Mouse (Mus musculus) lung, embryonic 14.5 days (tissue): ENCODE measurements at regions not wholly inside any gene's neighbourhood (a gene's known extent, or its start where the extent isn't known, plus 50 kb on each side); places are given as distances from the start of the nearest gene placed in this dataset.

Source experiments
- ATAC-seq: fragments of 200-750 bp; cut with Nextera tagmentation; 2 replicates; pipeline ENCODE4 v1.8.0; 2017; ENCODE audit warnings: mild to moderate bottlenecking, moderate TSS enrichment, moderate library complexity; ENCODE audit not compliant: insufficient read depth
- DNase-seq: peaks from one replicate; pipeline ENCODE4 v3.0.0-alpha.2; 2015
- H3K27ac ChIP-seq: fragments of 300-500 bp; sonication (generic); 2 replicates; pipeline ENCODE4 v1.5.1; 2014; ENCODE audit warnings: low read depth, mild to moderate bottlenecking, moderate library complexity
- H3K27me3 ChIP-seq: fragments of 300-500 bp; sonication (generic); 2 replicates; pipeline ENCODE4 v1.6.1; 2014; ENCODE audit warnings: low read length, control low read depth; ENCODE audit not compliant: insufficient read depth
- H3K36me3 ChIP-seq: fragments of 300-500 bp; sonication (generic); 2 replicates; pipeline ENCODE4 v1.6.1; 2014; ENCODE audit warnings: control low read depth; ENCODE audit not compliant: insufficient read depth
- H3K4me1 ChIP-seq: fragments of 300-500 bp; sonication (generic); 2 replicates; pipeline ENCODE4 v1.6.1; 2014; ENCODE audit warnings: antibody characterized with exemption, control low read depth; ENCODE audit not compliant: insufficient read depth
- H3K4me2 ChIP-seq: fragments of 300-500 bp; sonication (generic); 2 replicates; pipeline ENCODE4 v1.6.1; 2014; ENCODE audit warnings: mild to moderate bottlenecking
- H3K4me3 ChIP-seq: fragments of 300-500 bp; sonication (generic); 2 replicates; pipeline ENCODE4 v1.5.1; 2014; ENCODE audit warnings: low read depth, low read length
- H3K9ac ChIP-seq: fragments of 300-500 bp; sonication (generic); 2 replicates; pipeline ENCODE4 v1.6.1; 2014
- H3K9me3 ChIP-seq: fragments of 300-500 bp; sonication (generic); 2 replicates; pipeline ENCODE4 v1.6.1; 2016; ENCODE audit warnings: low read depth, low read length, control low read depth
- CTCF ChIP-seq: IDR thresholded peaks from 2 replicates; pipeline ENCODE4 v1.5.1; 2016; ENCODE audit warnings: antibody characterized with exemption, low read depth
- WGBS: fragments of 180-500 bp; shearing (Covaris S2); extraction: QIAGEN DNeasy Blood & Tissue Kit; methylation state at CpG from one replicate; pipeline ENCODE4 v1.1.7; 2014; 5-methylcytosine and 5-hydroxymethylcytosine counted together

DNA sequence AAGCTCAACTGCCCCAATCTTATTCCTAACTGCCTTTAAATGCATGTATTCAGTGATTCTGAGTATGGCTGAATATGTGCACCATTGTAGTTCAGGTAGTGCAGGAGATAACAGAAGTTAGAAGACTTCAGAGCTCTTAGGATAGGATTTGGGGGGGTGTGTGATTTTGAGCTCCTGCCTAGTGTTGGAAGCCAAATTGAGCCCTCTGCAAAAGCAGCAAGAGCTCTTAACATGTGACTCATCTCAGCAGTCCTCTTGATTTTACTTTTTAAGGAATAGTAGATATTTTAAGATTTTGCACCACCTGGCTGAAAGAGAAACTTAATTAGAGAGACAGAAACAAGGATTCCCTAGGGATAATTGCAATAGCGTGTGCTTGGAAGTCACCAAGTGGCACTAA lies 277.3 kb upstream of the Gm597 start:
- no peak overlapping the region for H3K9ac ChIP-seq
- DNase-seq = no peak
- ATAC-seq = no peak
- no peak overlapping the region for H3K4me3 ChIP-seq
- no peaks in the 10 kb centered on the region for H3K4me1 ChIP-seq
- H3K27me3 ChIP-seq = no peaks in the 10 kb centered on the region
- no peak overlapping the region for H3K27ac ChIP-seq
- no peak overlapping the region for H3K4me2 ChIP-seq
- H3K9me3 ChIP-seq = no peaks in the 10 kb centered on the region
- no peaks in the 10 kb centered on the region for H3K36me3 ChIP-seq
- WGBS = 85% methylated on average over 1 of the region's 1 CpGs
- no peak for TF ChIP-seq CTCF

DNA sequence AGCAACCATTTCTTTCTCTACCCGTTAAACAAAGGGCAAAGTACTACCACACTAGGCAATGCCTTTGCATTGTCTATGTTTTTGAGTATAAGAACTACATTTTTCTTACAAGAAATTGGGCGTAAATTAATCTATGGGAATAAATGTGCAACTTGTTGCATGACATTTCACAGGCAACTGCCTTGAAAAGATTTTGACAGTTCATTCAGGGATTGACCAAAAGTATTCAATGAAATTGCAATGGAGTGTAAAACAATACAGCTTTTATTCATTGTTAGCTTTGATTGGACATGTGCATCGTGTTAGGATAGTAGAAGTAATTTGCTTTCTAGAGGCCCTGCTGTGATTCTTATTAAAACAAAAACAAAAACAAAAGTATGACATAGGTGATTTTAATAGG lies 233.7 kb upstream of the Gm597 start:
- WGBS = 88% methylated on average over 3 of the region's 3 CpGs
- Histone ChIP-seq H3K36me3 (no peaks in the 10 kb centered on the region), H3K4me3 (no peak overlapping the region), H3K27ac (no peak overlapping the region), H3K9me3 (no peaks in the 10 kb centered on the region), H3K4me1 (no peaks in the 10 kb centered on the region), H3K9ac (no peak overlapping the region), H3K4me2 (no peak overlapping the region), H3K27me3 (no peaks in the 10 kb centered on the region)
- TF ChIP-seq CTCF = no peak
- DNase-seq (no peak), ATAC-seq (no peak)

DNA sequence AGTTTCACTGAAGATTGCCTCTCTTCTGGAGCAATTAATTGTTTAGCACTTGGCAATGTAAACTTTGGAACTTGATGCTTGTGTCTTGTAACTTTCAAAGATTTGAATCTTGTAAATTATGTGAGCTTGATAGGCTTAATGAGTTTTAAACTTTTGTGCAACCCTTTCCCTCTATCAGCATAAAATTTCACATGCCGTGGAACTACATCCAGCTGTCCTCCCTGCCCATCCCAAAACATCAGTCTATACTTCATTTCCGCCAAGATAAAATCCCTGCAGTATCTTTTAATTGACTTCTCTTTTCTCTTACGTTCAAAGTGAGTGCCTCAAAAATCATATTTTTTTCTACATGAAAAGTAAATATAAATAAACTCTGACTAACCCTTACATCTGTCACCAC lies 221.1 kb upstream of the Gm597 start:
- Histone ChIP-seq H3K4me1 (no peaks in the 10 kb centered on the region), H3K36me3 (no peaks in the 10 kb centered on the region), H3K9me3 (no peaks in the 10 kb centered on the region), H3K27me3 (no peaks in the 10 kb centered on the region), H3K4me2 (no peak overlapping the region), H3K27ac (no peak overlapping the region), H3K4me3 (no peak overlapping the region), H3K9ac (no peak overlapping the region)
- ATAC-seq (peak; percentile 82; the same call in 1 of the 2 replicates), DNase-seq (peak; percentile 72)
- no peak for TF ChIP-seq CTCF
- WGBS = 33% methylated on average over 3 of the region's 3 CpGs

DNA sequence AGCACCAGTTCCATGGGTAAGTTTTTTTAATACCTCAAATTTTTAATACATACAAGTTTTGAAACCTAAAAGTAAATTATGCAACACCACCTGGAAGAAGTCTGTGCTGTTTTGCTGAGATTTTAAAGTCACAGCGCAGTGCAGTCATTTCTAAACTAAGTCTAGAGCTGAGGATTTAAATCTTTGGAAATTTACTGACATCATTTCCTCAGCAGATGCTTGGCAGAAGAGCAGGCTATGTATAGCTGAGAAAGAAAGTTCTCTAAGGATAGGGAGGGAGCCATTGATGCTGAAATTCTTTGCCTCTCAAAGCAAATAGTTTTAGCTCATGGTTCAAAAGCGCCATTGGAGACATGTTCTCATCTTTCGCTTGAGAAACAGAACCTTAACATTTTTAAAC lies 190.9 kb upstream of the Gm597 start:
- no peak for DNase-seq

More for the DNA sequence above, 190.9 kb upstream of the Gm597 start:
- H3K27me3 ChIP-seq = no peaks in the 10 kb centered on the region
- WGBS = 82% methylated on average over 3 of the region's 3 CpGs
- no peak overlapping the region for H3K4me3 ChIP-seq
- no peak overlapping the region for H3K4me2 ChIP-seq
- no peaks in the 10 kb centered on the region for H3K9me3 ChIP-seq
- no peak overlapping the region for H3K27ac ChIP-seq
- no peaks in the 10 kb centered on the region for H3K36me3 ChIP-seq
- ATAC-seq = no peak
- no peak for TF ChIP-seq CTCF
- H3K4me1 ChIP-seq = no peaks in the 10 kb centered on the region
- H3K9ac ChIP-seq = no peak overlapping the region
